Mouse (Mus musculus): ENCODE results near the gene Wbp1. TPM values are rescaled to one million over a fixed set of nuclear protein-coding genes. Genes with fewer than 3 reads are reported as not detected.

The Wbp1 gene
- polyA plus RNA-seq, 1 experiment from 2014 or later = 32.3 TPM

DNA sequence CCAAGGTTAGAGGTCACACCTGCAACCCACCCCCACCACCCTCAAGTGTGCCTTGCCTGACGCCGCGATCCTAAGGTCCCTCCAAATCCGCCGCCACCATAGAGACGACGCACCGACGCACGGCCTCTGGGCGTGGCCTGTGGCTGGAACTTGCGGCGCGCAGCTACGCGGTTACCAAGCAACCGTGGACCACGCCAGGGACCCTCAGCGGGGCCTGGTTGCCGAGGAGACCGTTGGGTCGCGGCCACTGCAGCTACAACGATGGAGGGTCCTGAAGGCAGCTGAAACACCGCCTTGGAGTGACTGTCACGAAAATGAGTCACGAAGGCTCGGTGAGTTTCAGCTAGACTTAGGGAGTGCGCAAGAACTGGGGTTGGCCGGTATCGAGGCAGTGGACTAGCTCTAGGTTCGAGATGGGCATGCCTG lies 34.9 kb upstream of the Wbp1 start, which contains the start of the genes Wdr54 and 1700003E16Rik:
TSS of gene Wdr54 (minus strand) at position 139 of the 426 bp plus-strand sequence.
TSS of gene 1700003E16Rik (plus strand) at position 146 of the 426 bp plus-strand sequence.
- Histone ChIP-seq H3K9ac (peak within 1 kb of the TSS; percentile 34; the same call in 1 of the 2 replicates), H3K4me2 (peak within 1 kb of the TSS; percentile 78), H3K27ac (no peak within 1 kb of the TSS), H3K4me1 (replicated peaks) (peaks cover 28% of the 10 kb centered on the region), H3K36me3 (no peaks in the 10 kb centered on the region), H3K9me3 (replicated peaks) (no peaks in the 10 kb centered on the region), H3K4me3 (replicated peaks) (peak within 1 kb of the TSS; percentile 54), H3K27me3 (peaks cover 71% of the 10 kb centered on the region)
- peak; percentile 35 for ATAC-seq (ENCODE audit: low read depth)
- peak; percentile 23 for DNase-seq
- WGBS (ENCODE audit: insufficient replicate concordance) = 3% methylated on average over 32 of the region's 32 CpGs

GRCm38 (mm10) chr6:83155552-83156238 lies 34.3 kb upstream of the Wbp1 start:
- ATAC-seq (ENCODE audit: low read depth) (no peak), DNase-seq (no peak)
- Histone ChIP-seq H3K36me3 (no peaks in the 10 kb centered on the region), H3K4me1 (replicated peaks) (peaks cover 28% of the 10 kb centered on the region), H3K27ac (no peak overlapping the region), H3K9me3 (replicated peaks) (no peaks in the 10 kb centered on the region), H3K27me3 (peaks cover 65% of the 10 kb centered on the region), H3K4me3 (replicated peaks) (peak overlapping the region; percentile 54), H3K4me2 (peak overlapping the region; percentile 78), H3K9ac (peak overlapping the region; percentile 34; the same call in 1 of the 2 replicates)
- WGBS (ENCODE audit: insufficient replicate concordance) = 13% methylated on average over 23 of the region's 23 CpGs

DNA sequence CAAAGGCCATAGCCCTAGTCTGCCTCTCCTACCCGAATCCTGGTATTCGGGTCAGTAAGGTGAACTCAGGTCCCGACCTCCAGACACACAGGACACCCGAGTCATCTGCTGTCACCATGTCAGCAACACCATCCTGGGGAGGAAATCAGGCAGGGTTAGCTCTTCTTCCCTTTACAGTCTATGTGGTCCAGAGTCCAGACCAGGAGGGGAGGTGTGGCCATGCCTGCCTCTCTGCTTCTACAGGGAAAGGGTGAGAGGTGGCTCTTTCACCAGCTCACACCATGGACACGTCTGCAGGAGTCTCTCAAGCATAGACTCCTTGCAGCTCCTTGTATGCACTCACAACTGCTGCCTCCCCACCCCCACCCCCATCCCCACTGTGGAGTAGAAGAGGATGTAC lies 32.1 kb upstream of the Wbp1 start:
- Histone ChIP-seq H3K4me2 (no peak overlapping the region), H3K36me3 (peaks cover 10% of the 10 kb centered on the region), H3K27me3 (peaks cover 55% of the 10 kb centered on the region), H3K4me3 (replicated peaks) (no peak overlapping the region), H3K9ac (no peak overlapping the region), H3K27ac (no peak overlapping the region), H3K9me3 (replicated peaks) (no peaks in the 10 kb centered on the region), H3K4me1 (replicated peaks) (peaks cover 28% of the 10 kb centered on the region)
- DNase-seq (no peak), ATAC-seq (ENCODE audit: low read depth) (no peak)
- 62% methylated on average over 5 of the region's 5 CpGs for WGBS (ENCODE audit: insufficient replicate concordance)

DNA sequence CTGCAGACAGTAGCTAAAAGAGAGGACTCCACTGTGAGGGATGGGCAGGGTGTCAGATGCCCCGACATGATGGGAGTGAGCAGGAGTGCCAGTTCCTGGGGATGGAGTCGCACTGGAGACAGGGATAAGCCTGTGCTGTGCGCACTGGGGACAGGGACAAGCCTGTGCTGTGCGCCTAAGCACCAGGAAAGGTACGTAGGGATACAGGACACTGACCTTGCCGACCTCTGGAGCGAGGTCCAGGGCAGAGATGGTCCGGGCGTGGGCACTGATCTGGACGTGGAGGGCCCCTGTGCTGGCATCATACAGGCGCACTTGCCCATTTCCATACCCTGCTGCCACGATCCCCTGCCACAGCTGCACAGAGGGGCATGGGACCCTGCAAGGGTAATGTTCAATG lies 31.7 kb upstream of the Wbp1 start:
- no peak overlapping the region for H3K27ac ChIP-seq
- H3K9me3 ChIP-seq (replicated peaks) = no peaks in the 10 kb centered on the region
- no peak for ATAC-seq (ENCODE audit: low read depth)
- no peak overlapping the region for H3K4me2 ChIP-seq
- 74% methylated on average over 12 of the region's 12 CpGs for WGBS (ENCODE audit: insufficient replicate concordance)
- peaks cover 13% of the 10 kb centered on the region for H3K36me3 ChIP-seq
- peaks cover 28% of the 10 kb centered on the region for H3K4me1 ChIP-seq (replicated peaks)
- no peak overlapping the region for H3K4me3 ChIP-seq (replicated peaks)
- peaks cover 55% of the 10 kb centered on the region for H3K27me3 ChIP-seq
- no peak for DNase-seq
- no peak overlapping the region for H3K9ac ChIP-seq

GRCm38 (mm10) chr6:83151721-83152120 lies 30.4 kb upstream of the Wbp1 start:
- Histone ChIP-seq H3K4me2 (no peak overlapping the region), H3K9me3 (replicated peaks) (no peaks in the 10 kb centered on the region), H3K4me3 (replicated peaks) (no peak overlapping the region), H3K27ac (no peak overlapping the region), H3K9ac (no peak overlapping the region), H3K4me1 (replicated peaks) (peaks cover 28% of the 10 kb centered on the region), H3K36me3 (peaks cover 15% of the 10 kb centered on the region), H3K27me3 (peaks cover 47% of the 10 kb centered on the region)
- DNase-seq (no peak), ATAC-seq (ENCODE audit: low read depth) (no peak)
- WGBS (ENCODE audit: insufficient replicate concordance) = 38% methylated on average over 8 of the region's 8 CpGs

- no peak overlapping the region for H3K9ac ChIP-seq
- H3K4me2 ChIP-seq = no peak overlapping the region
- H3K27ac ChIP-seq = no peak overlapping the region
- no peak for DNase-seq
- no peak overlapping the region for H3K4me3 ChIP-seq (replicated peaks)
- peaks cover 12% of the 10 kb centered on the region for H3K27me3 ChIP-seq
- peaks cover 12% of the 10 kb centered on the region for H3K4me1 ChIP-seq (replicated peaks)
- WGBS (ENCODE audit: insufficient replicate concordance) = 58% methylated on average over 7 of the region's 7 CpGs
- ATAC-seq (ENCODE audit: low read depth) = no peak
- H3K36me3 ChIP-seq = peaks cover 15% of the 10 kb centered on the region
- no peaks in the 10 kb centered on the region for H3K9me3 ChIP-seq (replicated peaks)
Measured at GRCm38 (mm10) chr6:83147280-83147679, 25.9 kb upstream of the Wbp1 start.

DNA sequence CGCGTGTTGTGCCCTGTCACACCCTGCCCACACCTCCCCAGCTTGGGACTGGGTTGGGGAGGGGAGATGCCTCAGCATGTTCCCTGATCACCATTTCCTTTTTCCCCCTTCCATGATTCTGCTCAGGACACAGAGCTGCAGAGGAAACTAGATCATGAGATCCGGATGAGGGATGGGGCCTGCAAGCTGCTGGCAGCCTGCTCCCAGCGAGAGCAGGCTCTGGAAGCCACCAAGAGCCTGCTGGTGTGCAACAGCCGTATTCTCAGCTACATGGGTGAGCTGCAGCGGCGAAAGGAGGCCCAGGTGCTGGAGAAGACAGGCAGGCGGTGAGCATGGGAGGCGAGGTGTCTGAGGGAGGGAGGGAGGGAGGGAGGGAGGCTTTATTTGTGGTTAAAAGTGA lies 24.4 kb upstream of the Wbp1 start:
- peaks cover 8% of the 10 kb centered on the region for H3K4me1 ChIP-seq (replicated peaks)
- ATAC-seq (ENCODE audit: low read depth) (no peak), DNase-seq (no peak)
- no peaks in the 10 kb centered on the region for H3K9me3 ChIP-seq (replicated peaks)
- H3K4me3 ChIP-seq (replicated peaks) = no peak overlapping the region
- H3K9ac ChIP-seq = no peak overlapping the region; the same call in 1 of the 2 replicates
- H3K27ac ChIP-seq = no peak overlapping the region; the same call in 1 of the 2 replicates
- peaks cover 21% of the 10 kb centered on the region for H3K27me3 ChIP-seq
- WGBS (ENCODE audit: insufficient replicate concordance) = 52% methylated on average over 9 of the region's 9 CpGs
- peaks cover 15% of the 10 kb centered on the region for H3K36me3 ChIP-seq
- no peak overlapping the region for H3K4me2 ChIP-seq

GRCm38 (mm10) chr6:83145209-83145608 lies 23.9 kb upstream of the Wbp1 start:
- Histone ChIP-seq H3K27ac (no peak overlapping the region), H3K36me3 (peaks cover 15% of the 10 kb centered on the region), H3K27me3 (peaks cover 21% of the 10 kb centered on the region), H3K4me2 (no peak overlapping the region), H3K9ac (no peak overlapping the region), H3K9me3 (replicated peaks) (no peaks in the 10 kb centered on the region), H3K4me1 (replicated peaks) (peaks cover 8% of the 10 kb centered on the region), H3K4me3 (replicated peaks) (no peak overlapping the region)
- ATAC-seq (ENCODE audit: low read depth) (no peak), DNase-seq (no peak)
- 44% methylated on average over 2 of the region's 2 CpGs for WGBS (ENCODE audit: insufficient replicate concordance)

GRCm38 (mm10) chr6:83142886-83143285 lies 21.5 kb upstream of the Wbp1 start:
- ATAC-seq (ENCODE audit: low read depth) (no peak), DNase-seq (no peak)
- Histone ChIP-seq H3K4me1 (replicated peaks) (peaks cover 20% of the 10 kb centered on the region), H3K9me3 (replicated peaks) (no peaks in the 10 kb centered on the region), H3K4me2 (no peak overlapping the region), H3K4me3 (replicated peaks) (no peak overlapping the region), H3K36me3 (0 out of 2 replicates have a peak, but pooled peaks cover under 1% of the 10 kb centered on the region), H3K27ac (no peak overlapping the region), H3K27me3 (peaks cover 40% of the 10 kb centered on the region), H3K9ac (no peak overlapping the region)
- 60% methylated on average over 11 of the region's 11 CpGs for WGBS (ENCODE audit: insufficient replicate concordance)

GRCm38 (mm10) chr6:83142211-83142731 lies 20.9 kb upstream of the Wbp1 start:
- Histone ChIP-seq H3K4me1 (replicated peaks) (peaks cover 26% of the 10 kb centered on the region), H3K36me3 (no peaks in the 10 kb centered on the region), H3K4me2 (peak overlapping the region; percentile 51), H3K27ac (no peak overlapping the region), H3K4me3 (replicated peaks) (peak overlapping the region; percentile 24; the same call in 1 of the 2 replicates), H3K9me3 (replicated peaks) (no peaks in the 10 kb centered on the region), H3K9ac (peak overlapping the region; percentile 5; the same call in 1 of the 2 replicates), H3K27me3 (peaks cover 46% of the 10 kb centered on the region)
- no peak for ATAC-seq (ENCODE audit: low read depth)
- 7% methylated on average over 41 of the region's 41 CpGs for WGBS (ENCODE audit: insufficient replicate concordance)
- no peak for DNase-seq

- Histone ChIP-seq H3K9ac (no peak overlapping the region), H3K4me3 (replicated peaks) (no peak overlapping the region), H3K27me3 (peaks cover 53% of the 10 kb centered on the region), H3K9me3 (replicated peaks) (no peaks in the 10 kb centered on the region), H3K4me1 (replicated peaks) (peaks cover 33% of the 10 kb centered on the region), H3K27ac (no peak overlapping the region), H3K4me2 (peak overlapping the region; percentile 51; the same call in 1 of the 2 replicates), H3K36me3 (no peaks in the 10 kb centered on the region)
- ATAC-seq (ENCODE audit: low read depth) (no peak), DNase-seq (no peak)
- WGBS (ENCODE audit: insufficient replicate concordance) = 43% methylated on average over 4 of the region's 4 CpGs
Measured at GRCm38 (mm10) chr6:83141636-83142035, 20.3 kb upstream of the Wbp1 start.
